Mouse (Mus musculus): ENCODE results near the gene Lrrc40. TPM values are rescaled to one million over a fixed set of nuclear protein-coding genes. Genes with fewer than 3 reads are reported as not detected.

Lrrc40 gene
- polyA plus RNA-seq (2014; fragmentation: Illumina TruSeq; extraction: RNeasy Lipid Tissue Mini Kit (QIAGEN cat#74804); ENCODE audit: low read depth, low replicate concordance): 39.8 TPM

DNA sequence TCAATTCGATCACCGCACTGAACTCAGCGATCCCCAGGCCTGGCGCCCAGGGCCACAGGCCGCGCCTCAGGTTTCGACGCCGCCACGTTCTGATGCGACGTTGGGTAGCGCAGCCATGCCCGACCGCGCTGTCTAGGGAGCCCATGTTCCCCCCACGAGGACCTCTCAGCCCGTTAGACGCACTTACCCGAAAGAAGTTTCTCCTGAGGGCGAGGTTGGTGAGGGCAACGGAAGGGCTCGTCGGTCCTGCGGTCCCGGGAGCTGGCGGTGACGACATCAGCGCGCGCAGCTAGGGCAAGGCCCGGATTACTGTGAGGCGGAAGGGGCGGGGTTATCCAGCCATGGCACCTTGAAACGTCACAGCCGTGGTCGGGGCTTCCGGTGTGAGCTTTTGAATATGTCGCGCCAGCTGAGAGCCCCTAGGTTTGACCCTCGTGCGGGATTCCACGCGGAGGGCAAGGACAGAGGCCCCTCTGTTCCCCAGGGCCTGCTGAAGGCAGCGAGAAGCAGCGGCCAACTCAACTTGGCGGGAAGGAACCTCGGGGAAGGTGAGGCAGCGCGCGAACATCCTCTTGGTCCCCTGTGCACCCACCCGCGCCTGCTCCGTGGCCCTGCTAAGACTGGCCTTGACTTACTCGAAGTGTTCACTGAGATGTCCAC, at the start of gene Lrrc40, which contains the start of gene Srsf11:
Gene Lrrc40, plus strand, starts transcription at position 334 of the 660 bp plus-strand sequence.
Gene Srsf11, minus strand, starts transcription at position 311 of the 660 bp plus-strand sequence.

Other genes starting within 250 kb of the Lrrc40 start
- 1.2 TPM for gene Cth, start 111.6 kb upstream of the Lrrc40 start, polyA plus RNA-seq (2014; fragmentation: Illumina TruSeq; extraction: RNeasy Lipid Tissue Mini Kit (QIAGEN cat#74804); ENCODE audit: low read depth, low replicate concordance)
- 93.4 TPM for gene Ankrd13c, start 89.4 kb upstream of the Lrrc40 start, polyA plus RNA-seq (2014; fragmentation: Illumina TruSeq; extraction: RNeasy Lipid Tissue Mini Kit (QIAGEN cat#74804); ENCODE audit: low read depth, low replicate concordance)
- 330 TPM for gene Srsf11, start within 50 bp of the Lrrc40 start, polyA plus RNA-seq (2014; fragmentation: Illumina TruSeq; extraction: RNeasy Lipid Tissue Mini Kit (QIAGEN cat#74804); ENCODE audit: low read depth, low replicate concordance)

Data from testis, adult 10 weeks (tissue).